Mouse (Mus musculus): ENCODE data around the gene Stag3. TPM values are rescaled to one million over a fixed set of nuclear protein-coding genes. Genes with fewer than 3 reads are reported as not detected.

Stag3 gene
- polyA plus RNA-seq, 1 experiment = 0.01 TPM

- no peak overlapping the region for H3K4me2 ChIP-seq (ENCODE audit: low read depth)
- no peaks in the 10 kb centered on the region for H3K79me2 ChIP-seq (ENCODE audit: control insufficient read depth, insufficient read depth)
- TF ChIP-seq REST (IDR thresholded peaks at IDR 0.05; ENCODE audit: insufficient read depth, insufficient read length) = no peak
- no peak for TF ChIP-seq MYOG (IDR thresholded peaks at IDR 0.05; ENCODE audit: control insufficient read depth in 1 of 3, insufficient read depth in 1 of 3, insufficient read length in 2 of 3, low read depth in 2 of 3)
- TF ChIP-seq MYOD1 (IDR thresholded peaks at IDR 0.05; ENCODE audit: control insufficient read depth in 1 of 3, insufficient read length in 2 of 3, low read depth in 2 of 3) = no peak
- no peak for TF ChIP-seq SRF (IDR thresholded peaks at IDR 0.05; ENCODE audit: control insufficient read depth, insufficient read length, low read depth)
- TF ChIP-seq POLR2A (IDR thresholded peaks at IDR 0.05; ENCODE audit: insufficient read length, low read depth) = no peak
- no peak for TF ChIP-seq USF1 (IDR thresholded peaks at IDR 0.05; ENCODE audit: low read depth)
- TF ChIP-seq E2F4 (IDR thresholded peaks at IDR 0.05; ENCODE audit: insufficient read depth) = no peak
- no peak for TF ChIP-seq POLR2AphosphoS2 (IDR thresholded peaks at IDR 0.05; ENCODE audit: insufficient read length, low read depth)
- TF ChIP-seq TCF12 (IDR thresholded peaks at IDR 0.05; ENCODE audit: insufficient read depth, poor library complexity, severe bottlenecking) = no peak
- no peak for TF ChIP-seq CEBPB (IDR thresholded peaks at IDR 0.05; ENCODE audit: insufficient read depth, poor library complexity, severe bottlenecking)
- TF ChIP-seq MAX (IDR thresholded peaks at IDR 0.05; ENCODE audit: low read depth) = no peak
- no peak for TF ChIP-seq TCF3 (IDR thresholded peaks at IDR 0.05; ENCODE audit: insufficient read length, low read depth)
- no peaks in the 10 kb centered on the region for H3K27me3 ChIP-seq (ENCODE audit: control insufficient read depth, insufficient read depth, insufficient read length)
- no peak overlapping the region for H3K4me3 ChIP-seq
- no peaks in the 10 kb centered on the region for H3K36me3 ChIP-seq (ENCODE audit: control insufficient read depth, insufficient read depth)
- H3ac ChIP-seq (ENCODE audit: control insufficient read depth, insufficient read length) = no peak overlapping the region
These were observed 28.9 kb upstream of the Stag3 start for GRCm38 (mm10) chr5:138251144-138251543.

- no peaks in the 10 kb centered on the region for H3K36me3 ChIP-seq (ENCODE audit: control insufficient read depth, insufficient read depth)
- H3K79me2 ChIP-seq (ENCODE audit: control insufficient read depth, insufficient read depth) = no peaks in the 10 kb centered on the region
- TF ChIP-seq SRF (IDR thresholded peaks at IDR 0.05; ENCODE audit: control insufficient read depth, insufficient read length, low read depth) = no peak
- no peak overlapping the region for H3K4me2 ChIP-seq (ENCODE audit: low read depth)
- H3K4me3 ChIP-seq = no peak overlapping the region
- H3K27me3 ChIP-seq (ENCODE audit: control insufficient read depth, insufficient read depth, insufficient read length) = no peaks in the 10 kb centered on the region
- no peak overlapping the region for H3ac ChIP-seq (ENCODE audit: control insufficient read depth, insufficient read length)
These were observed 27.0 kb upstream of the Stag3 start for GRCm38 (mm10) chr5:138253061-138253460.

GRCm38 (mm10) chr5:138255353-138256093, 24.5 kb upstream of the Stag3 start, which contains the start of gene Lamtor4:
Gene Lamtor4 (plus strand): TSS chr5:138255482.
- TF ChIP-seq POLR2A (IDR thresholded peaks at IDR 0.05; ENCODE audit: insufficient read length, low read depth) (peak; percentile 94), MYOG (IDR thresholded peaks at IDR 0.05; ENCODE audit: control insufficient read depth in 1 of 3, insufficient read depth in 1 of 3, insufficient read length in 2 of 3, low read depth in 2 of 3) (peak in 1 of 3 experiments; percentile 21), POLR2AphosphoS2 (IDR thresholded peaks at IDR 0.05; ENCODE audit: insufficient read length, low read depth) (peak; percentile 83), SRF (IDR thresholded peaks at IDR 0.05; ENCODE audit: control insufficient read depth, insufficient read length, low read depth) (no peak), MYOD1 (IDR thresholded peaks at IDR 0.05; ENCODE audit: control insufficient read depth in 1 of 3, insufficient read length in 2 of 3, low read depth in 2 of 3) (peak in 2 of 3 experiments; percentile 7 to 13), USF1 (IDR thresholded peaks at IDR 0.05; ENCODE audit: low read depth) (peak; percentile 90), CEBPB (IDR thresholded peaks at IDR 0.05; ENCODE audit: insufficient read depth, poor library complexity, severe bottlenecking) (no peak)
- H3K27me3 ChIP-seq (ENCODE audit: control insufficient read depth, insufficient read depth, insufficient read length) = no peaks in the 10 kb centered on the region
- peak within 1 kb of the TSS; percentile 92 for H3K4me2 ChIP-seq (ENCODE audit: low read depth)
- peak within 1 kb of the TSS; percentile 46 for H3ac ChIP-seq (ENCODE audit: control insufficient read depth, insufficient read length)
- H3K79me2 ChIP-seq (ENCODE audit: control insufficient read depth, insufficient read depth) = no peaks in the 10 kb centered on the region
- H3K36me3 ChIP-seq (ENCODE audit: control insufficient read depth, insufficient read depth) = no peaks in the 10 kb centered on the region
- H3K4me3 ChIP-seq = peak within 1 kb of the TSS; percentile 76

- H3K4me3 ChIP-seq = peak overlapping the region; percentile 76
- no peak for TF ChIP-seq MYOG (IDR thresholded peaks at IDR 0.05; ENCODE audit: control insufficient read depth in 1 of 3, insufficient read depth in 1 of 3, insufficient read length in 2 of 3, low read depth in 2 of 3)
- no peak for TF ChIP-seq TCF12 (IDR thresholded peaks at IDR 0.05; ENCODE audit: insufficient read depth, poor library complexity, severe bottlenecking)
- peak; percentile 29 for TF ChIP-seq POLR2AphosphoS2 (IDR thresholded peaks at IDR 0.05; ENCODE audit: insufficient read length, low read depth)
- TF ChIP-seq E2F4 (IDR thresholded peaks at IDR 0.05; ENCODE audit: insufficient read depth) = no peak
- no peak for TF ChIP-seq MAX (IDR thresholded peaks at IDR 0.05; ENCODE audit: low read depth)
- no peak for TF ChIP-seq TCF3 (IDR thresholded peaks at IDR 0.05; ENCODE audit: insufficient read length, low read depth)
- TF ChIP-seq USF1 (IDR thresholded peaks at IDR 0.05; ENCODE audit: low read depth) = no peak
These were observed 24.0 kb upstream of the Stag3 start for GRCm38 (mm10) chr5:138256094-138256467.

GRCm38 (mm10) chr5:138256966-138257584, 23.0 kb upstream of the Stag3 start:
- TF ChIP-seq REST (IDR thresholded peaks at IDR 0.05; ENCODE audit: insufficient read depth, insufficient read length) = no peak
- no peak for TF ChIP-seq USF1 (IDR thresholded peaks at IDR 0.05; ENCODE audit: low read depth)
- TF ChIP-seq SRF (IDR thresholded peaks at IDR 0.05; ENCODE audit: control insufficient read depth, insufficient read length, low read depth) = no peak
- TF ChIP-seq MAX (IDR thresholded peaks at IDR 0.05; ENCODE audit: low read depth) = no peak
- no peak for TF ChIP-seq TCF3 (IDR thresholded peaks at IDR 0.05; ENCODE audit: insufficient read length, low read depth)
- no peak for TF ChIP-seq MYOG (IDR thresholded peaks at IDR 0.05; ENCODE audit: control insufficient read depth in 1 of 3, insufficient read depth in 1 of 3, insufficient read length in 2 of 3, low read depth in 2 of 3)
- no peak for TF ChIP-seq POLR2A (IDR thresholded peaks at IDR 0.05; ENCODE audit: insufficient read length, low read depth)
- no peak for TF ChIP-seq POLR2AphosphoS2 (IDR thresholded peaks at IDR 0.05; ENCODE audit: insufficient read length, low read depth)
- TF ChIP-seq MYOD1 (IDR thresholded peaks at IDR 0.05; ENCODE audit: control insufficient read depth in 1 of 3, insufficient read length in 2 of 3, low read depth in 2 of 3) = no peak
- no peak for TF ChIP-seq CEBPB (IDR thresholded peaks at IDR 0.05; ENCODE audit: insufficient read depth, poor library complexity, severe bottlenecking)
- no peak for TF ChIP-seq TCF12 (IDR thresholded peaks at IDR 0.05; ENCODE audit: insufficient read depth, poor library complexity, severe bottlenecking)
- no peak for TF ChIP-seq E2F4 (IDR thresholded peaks at IDR 0.05; ENCODE audit: insufficient read depth)
- no peak overlapping the region for H3K4me2 ChIP-seq (ENCODE audit: low read depth)
- no peaks in the 10 kb centered on the region for H3K36me3 ChIP-seq (ENCODE audit: control insufficient read depth, insufficient read depth)
- no peaks in the 10 kb centered on the region for H3K27me3 ChIP-seq (ENCODE audit: control insufficient read depth, insufficient read depth, insufficient read length)
- no peak overlapping the region for H3K4me3 ChIP-seq
- H3ac ChIP-seq (ENCODE audit: control insufficient read depth, insufficient read length) = no peak overlapping the region
- no peaks in the 10 kb centered on the region for H3K79me2 ChIP-seq (ENCODE audit: control insufficient read depth, insufficient read depth)

More at GRCm38 (mm10) chr5:138256094-138256467, 24.0 kb upstream of the Stag3 start:
- Histone ChIP-seq H3K27me3 (ENCODE audit: control insufficient read depth, insufficient read depth, insufficient read length) (no peaks in the 10 kb centered on the region), H3K36me3 (ENCODE audit: control insufficient read depth, insufficient read depth) (no peaks in the 10 kb centered on the region), H3ac (ENCODE audit: control insufficient read depth, insufficient read length) (peak overlapping the region; percentile 46), H3K4me2 (ENCODE audit: low read depth) (peak overlapping the region; percentile 91), H3K79me2 (ENCODE audit: control insufficient read depth, insufficient read depth) (no peaks in the 10 kb centered on the region)

All from myocyte (in vitro differentiated cells).